Mouse (Mus musculus): ENCODE measurements around the gene Thra. TPM values are rescaled to one million over a fixed set of nuclear protein-coding genes. Genes with fewer than 3 reads are reported as not detected.

Gene Thra
- polyA plus RNA-seq, 1 experiment from 2014 or later: 41.5 TPM

DNA sequence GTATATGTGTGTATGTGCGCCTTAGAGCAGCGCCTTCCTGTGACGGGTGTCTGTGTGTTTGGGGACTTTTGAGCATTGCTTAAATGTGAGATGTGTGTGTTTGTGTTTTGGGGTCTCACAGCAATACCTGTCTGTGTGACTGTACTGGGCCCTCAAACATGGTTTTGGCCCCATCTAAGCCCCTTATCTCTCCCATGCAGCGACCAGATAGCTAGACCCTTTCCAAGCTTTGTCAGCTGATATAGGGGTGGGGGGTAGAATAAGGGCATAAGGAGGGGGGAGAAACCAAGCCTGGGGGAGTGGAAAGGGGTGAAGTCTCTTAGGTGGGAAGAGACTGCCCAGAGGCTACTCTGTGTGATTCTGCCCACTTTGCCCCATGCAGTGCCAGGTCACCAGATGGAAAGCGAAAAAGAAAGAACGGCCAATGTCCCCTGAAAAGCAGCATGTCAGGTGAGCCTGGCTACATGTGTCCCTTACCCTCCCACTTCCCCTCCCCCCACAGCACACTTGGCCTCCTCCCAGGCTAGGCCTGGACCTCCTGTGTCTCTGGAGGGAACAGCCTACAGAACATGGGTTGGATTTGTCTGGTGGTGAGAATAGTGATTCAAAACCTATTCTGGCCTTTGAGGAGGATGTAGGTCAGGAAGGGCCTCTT, 15.4 kb downstream of the Thra start:
- Histone ChIP-seq H3K36me3 (ENCODE audit: control insufficient read depth, insufficient read depth, low read length) (peaks cover 23% of the 10 kb centered on the region), H3K4me2 (ENCODE audit: low read depth, low read length) (no peak overlapping the region)
- 89% methylated on average over 6 of the region's 6 CpGs for whole genome bisulfite sequencing

DNA sequence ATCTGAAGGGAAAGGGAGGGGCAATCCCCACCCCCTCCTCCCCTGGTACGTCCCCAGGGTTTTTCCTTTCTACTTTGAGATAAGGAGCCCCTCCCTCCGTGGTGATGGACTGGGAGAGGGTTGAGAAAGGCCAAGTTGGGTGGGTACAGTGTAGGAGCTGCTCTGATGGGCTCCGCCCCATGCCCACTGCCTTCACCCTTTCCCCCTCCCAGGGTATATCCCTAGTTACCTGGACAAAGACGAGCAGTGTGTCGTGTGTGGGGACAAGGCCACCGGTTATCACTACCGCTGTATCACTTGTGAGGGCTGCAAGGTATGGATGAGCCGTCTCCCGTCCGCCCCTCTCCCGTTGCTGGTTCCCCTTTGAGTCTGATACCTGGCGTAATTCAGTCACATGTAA, 16.3 kb downstream of the Thra start:
- H3K9me3 ChIP-seq (ENCODE audit: control insufficient read depth, low read length): no peaks in the 10 kb centered on the region
- H3K27me3 ChIP-seq (replicated peaks; ENCODE audit: control insufficient read depth, insufficient read depth, low read length): no peaks in the 10 kb centered on the region
- H3K36me3 ChIP-seq (ENCODE audit: control insufficient read depth, insufficient read depth, low read length): peaks cover 26% of the 10 kb centered on the region
- 70% methylated on average over 12 of the region's 12 CpGs for WGBS
- ATAC-seq: no peak
- H3K27ac ChIP-seq (ENCODE audit: low read length): no peak overlapping the region
- H3K4me1 ChIP-seq (ENCODE audit: control insufficient read depth, insufficient read depth, low read length): peaks cover 45% of the 10 kb centered on the region
- H3K4me3 ChIP-seq (ENCODE audit: low read length): no peak overlapping the region
- H3K4me2 ChIP-seq (ENCODE audit: low read depth, low read length): no peak overlapping the region
- no peak overlapping the region for H3K9ac ChIP-seq (ENCODE audit: low read depth, low read length)

More for the DNA sequence above, 15.4 kb downstream of the Thra start:
- ATAC-seq: no peak
- no peak overlapping the region for H3K4me3 ChIP-seq (ENCODE audit: low read length)
- no peak overlapping the region for H3K27ac ChIP-seq (ENCODE audit: low read length)
- H3K9ac ChIP-seq (ENCODE audit: low read depth, low read length): no peak overlapping the region
- peaks cover 53% of the 10 kb centered on the region for H3K4me1 ChIP-seq (ENCODE audit: control insufficient read depth, insufficient read depth, low read length)
- no peaks in the 10 kb centered on the region for H3K27me3 ChIP-seq (replicated peaks; ENCODE audit: control insufficient read depth, insufficient read depth, low read length)
- H3K9me3 ChIP-seq (ENCODE audit: control insufficient read depth, low read length): no peaks in the 10 kb centered on the region

GRCm38 (mm10) chr11:98761939-98762338, 21.5 kb downstream of the Thra start:
- Histone ChIP-seq H3K4me2 (ENCODE audit: low read depth, low read length) (no peak overlapping the region), H3K4me3 (ENCODE audit: low read length) (no peak overlapping the region), H3K27me3 (replicated peaks; ENCODE audit: control insufficient read depth, insufficient read depth, low read length) (no peaks in the 10 kb centered on the region), H3K36me3 (ENCODE audit: control insufficient read depth, insufficient read depth, low read length) (peaks cover 18% of the 10 kb centered on the region), H3K27ac (ENCODE audit: low read length) (no peak overlapping the region), H3K9me3 (ENCODE audit: control insufficient read depth, low read length) (no peaks in the 10 kb centered on the region), H3K4me1 (ENCODE audit: control insufficient read depth, insufficient read depth, low read length) (peaks cover 18% of the 10 kb centered on the region), H3K9ac (ENCODE audit: low read depth, low read length) (no peak overlapping the region)
- ATAC-seq: no peak
- 91% methylated on average over 4 of the region's 4 CpGs for WGBS

GRCm38 (mm10) chr11:98762756-98763501, 22.5 kb downstream of the Thra start:
- Histone ChIP-seq H3K4me2 (ENCODE audit: low read depth, low read length) (no peak overlapping the region), H3K27ac (ENCODE audit: low read length) (peak overlapping the region; percentile 31; the same call in 1 of the 2 replicates), H3K36me3 (ENCODE audit: control insufficient read depth, insufficient read depth, low read length) (peaks cover 15% of the 10 kb centered on the region), H3K27me3 (replicated peaks; ENCODE audit: control insufficient read depth, insufficient read depth, low read length) (no peaks in the 10 kb centered on the region), H3K9ac (ENCODE audit: low read depth, low read length) (no peak overlapping the region), H3K4me3 (ENCODE audit: low read length) (no peak overlapping the region), H3K4me1 (ENCODE audit: control insufficient read depth, insufficient read depth, low read length) (peaks cover 28% of the 10 kb centered on the region), H3K9me3 (ENCODE audit: control insufficient read depth, low read length) (no peaks in the 10 kb centered on the region)
- WGBS: 60% methylated on average over 17 of the region's 17 CpGs
- ATAC-seq: peak; percentile 54

GRCm38 (mm10) chr11:98763502-98763861, 23.0 kb downstream of the Thra start:
- Histone ChIP-seq H3K27me3 (replicated peaks; ENCODE audit: control insufficient read depth, insufficient read depth, low read length) (no peaks in the 10 kb centered on the region), H3K36me3 (ENCODE audit: control insufficient read depth, insufficient read depth, low read length) (peaks cover 12% of the 10 kb centered on the region), H3K4me3 (ENCODE audit: low read length) (no peak overlapping the region), H3K27ac (ENCODE audit: low read length) (no peak overlapping the region), H3K4me2 (ENCODE audit: low read depth, low read length) (no peak overlapping the region), H3K9me3 (ENCODE audit: control insufficient read depth, low read length) (no peaks in the 10 kb centered on the region), H3K4me1 (ENCODE audit: control insufficient read depth, insufficient read depth, low read length) (peaks cover 33% of the 10 kb centered on the region), H3K9ac (ENCODE audit: low read depth, low read length) (no peak overlapping the region)
- ATAC-seq: no peak; the same call in 1 of the 2 replicates
- WGBS: 85% methylated on average over 8 of the region's 8 CpGs

GRCm38 (mm10) chr11:98764091-98764490, 23.7 kb downstream of the Thra start:
- peaks cover 36% of the 10 kb centered on the region for H3K4me1 ChIP-seq (ENCODE audit: control insufficient read depth, insufficient read depth, low read length)

DNA sequence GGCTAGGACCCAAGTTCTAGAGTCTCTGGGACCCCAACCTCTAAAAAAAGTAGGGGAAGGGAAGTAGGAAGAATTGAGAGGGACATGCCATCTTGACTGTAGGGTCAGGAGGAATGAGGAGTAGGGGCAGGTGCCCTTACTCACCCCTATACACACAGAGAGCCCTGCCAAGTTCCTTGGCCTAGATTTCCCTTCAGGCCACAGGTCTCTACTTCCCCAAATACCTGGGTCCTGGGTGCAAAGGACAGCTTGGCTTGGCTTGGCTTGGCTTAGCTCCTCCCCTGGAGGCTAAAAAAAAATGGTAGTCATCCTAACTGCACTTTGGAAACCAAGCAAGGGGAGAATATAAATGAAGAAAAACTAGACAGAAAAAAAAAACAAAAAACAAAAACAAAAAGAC, 24.3 kb downstream of the Thra start:
- H3K36me3 ChIP-seq (ENCODE audit: control insufficient read depth, insufficient read depth, low read length): peaks cover 12% of the 10 kb centered on the region
- H3K4me2 ChIP-seq (ENCODE audit: low read depth, low read length): no peak overlapping the region
- H3K4me1 ChIP-seq (ENCODE audit: control insufficient read depth, insufficient read depth, low read length): peaks cover 36% of the 10 kb centered on the region
- H3K4me3 ChIP-seq (ENCODE audit: low read length): no peak overlapping the region
- H3K9ac ChIP-seq (ENCODE audit: low read depth, low read length): no peak overlapping the region
- H3K9me3 ChIP-seq (ENCODE audit: control insufficient read depth, low read length): no peaks in the 10 kb centered on the region
- H3K27me3 ChIP-seq (replicated peaks; ENCODE audit: control insufficient read depth, insufficient read depth, low read length): no peaks in the 10 kb centered on the region
- ATAC-seq: no peak
- H3K27ac ChIP-seq (ENCODE audit: low read length): no peak overlapping the region

More at GRCm38 (mm10) chr11:98764091-98764490, 23.7 kb downstream of the Thra start:
- H3K36me3 ChIP-seq (ENCODE audit: control insufficient read depth, insufficient read depth, low read length): peaks cover 12% of the 10 kb centered on the region
- H3K9ac ChIP-seq (ENCODE audit: low read depth, low read length): no peak overlapping the region
- H3K27me3 ChIP-seq (replicated peaks; ENCODE audit: control insufficient read depth, insufficient read depth, low read length): no peaks in the 10 kb centered on the region
- WGBS: 84% methylated on average over 18 of the region's 18 CpGs
- H3K27ac ChIP-seq (ENCODE audit: low read length): no peak overlapping the region
- no peak for ATAC-seq
- no peak overlapping the region for H3K4me3 ChIP-seq (ENCODE audit: low read length)
- no peaks in the 10 kb centered on the region for H3K9me3 ChIP-seq (ENCODE audit: control insufficient read depth, low read length)
- H3K4me2 ChIP-seq (ENCODE audit: low read depth, low read length): no peak overlapping the region

GRCm38 (mm10) chr11:98765421-98766309, 25.2 kb downstream of the Thra start:
- peak overlapping the region; percentile 20 for H3K27ac ChIP-seq (ENCODE audit: low read length)
- WGBS: 55% methylated on average over 9 of the region's 9 CpGs
- H3K9ac ChIP-seq (ENCODE audit: low read depth, low read length): peak overlapping the region; percentile 42
- no peaks in the 10 kb centered on the region for H3K9me3 ChIP-seq (ENCODE audit: control insufficient read depth, low read length)
- no peaks in the 10 kb centered on the region for H3K27me3 ChIP-seq (replicated peaks; ENCODE audit: control insufficient read depth, insufficient read depth, low read length)
- peak; percentile 21; the same call in 1 of the 2 replicates for ATAC-seq
- peaks cover 5% of the 10 kb centered on the region for H3K36me3 ChIP-seq (ENCODE audit: control insufficient read depth, insufficient read depth, low read length)
- no peak overlapping the region for H3K4me2 ChIP-seq (ENCODE audit: low read depth, low read length)
- peaks cover 36% of the 10 kb centered on the region for H3K4me1 ChIP-seq (ENCODE audit: control insufficient read depth, insufficient read depth, low read length)
- H3K4me3 ChIP-seq (ENCODE audit: low read length): no peak overlapping the region

DNA sequence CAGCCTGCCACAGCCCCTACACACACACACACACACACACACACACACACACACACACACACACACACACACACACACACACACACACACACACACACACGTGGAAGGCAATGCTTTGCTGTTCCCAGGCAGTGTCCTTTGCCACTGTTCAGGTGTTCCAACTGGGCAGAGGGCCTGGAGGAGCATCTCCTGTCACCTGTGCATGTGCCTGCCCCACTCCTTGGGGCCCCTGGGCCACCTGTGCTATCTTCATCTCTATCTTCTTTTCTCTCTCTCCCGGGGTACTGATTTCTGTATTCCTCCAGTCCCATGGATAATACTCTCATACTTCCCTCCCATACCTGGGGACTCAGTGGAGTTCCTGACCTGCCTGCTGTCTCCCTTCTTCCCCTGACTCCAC, 25.9 kb downstream of the Thra start:
- Histone ChIP-seq H3K9ac (ENCODE audit: low read depth, low read length) (0 out of 2 replicates have a peak overlapping the region, but pooled peaks have one; percentile 7), H3K4me1 (ENCODE audit: control insufficient read depth, insufficient read depth, low read length) (peaks cover 39% of the 10 kb centered on the region), H3K27ac (ENCODE audit: low read length) (no peak overlapping the region), H3K27me3 (replicated peaks; ENCODE audit: control insufficient read depth, insufficient read depth, low read length) (no peaks in the 10 kb centered on the region), H3K36me3 (ENCODE audit: control insufficient read depth, insufficient read depth, low read length) (no peaks in the 10 kb centered on the region; the same call in 1 of the 2 replicates), H3K4me3 (ENCODE audit: low read length) (no peak overlapping the region), H3K9me3 (ENCODE audit: control insufficient read depth, low read length) (no peaks in the 10 kb centered on the region), H3K4me2 (ENCODE audit: low read depth, low read length) (no peak overlapping the region)
- ATAC-seq: no peak
- 31% methylated on average over 2 of the region's 2 CpGs for WGBS

All from intestine, embryonic 16.5 days (tissue).